Mouse (Mus musculus) heart, postnatal 14 days (tissue): Measurements from ENCODE around the gene Ppt2. TPM values are rescaled to one million over a fixed set of nuclear protein-coding genes. Genes with fewer than 3 reads are reported as not detected.

Experiments used
- DNase-seq, 2 experiments: peaks; one replicate each; pipeline ENCODE4 v3.0.0; 2021 to 2022
- intact Hi-C: fragments of 180-260 bp; cut with DNase I; formaldehyde crosslinking; loops from one replicate; pipeline ENCODE4 v1.15.1; 2025
- total RNA-seq, 2 experiments: library from RNA; stranded (reverse); gene quantifications; 2 replicates each; pipeline ENCODE4 v1.2.3; 2021

Ppt2 gene
- total RNA-seq, 2 experiments from 2014 or later = 42.6 to 43.2 TPM

- intact Hi-C loops = loop anchor here (1.0 kb wide), 1 partner anchor 47 kb away; no protein-coding TSS in a partner anchor
- peak; percentile 73 to 81 for DNase-seq
Measured at GRCm38 (mm10) chr17:34618999-34619398, 9.3 kb downstream of the Ppt2 start.

- intact Hi-C loops = loop anchor here (2.0 kb wide), 1 partner anchor 175 kb away; no protein-coding TSS in a partner anchor
Measured at GRCm38 (mm10) chr17:34615871-34616270, 12.4 kb downstream of the Ppt2 start, which contains the start of gene Egfl8. Gene Egfl8 (minus strand): TSS chr17:34615971.

GRCm38 (mm10) chr17:34613830-34614229 is 14.5 kb downstream of the Ppt2 start:
- intact Hi-C loops = no loop called here
- DNase-seq = no peak

More at GRCm38 (mm10) chr17:34615871-34616270, 12.4 kb downstream of the Ppt2 start, which contains the start of gene Egfl8:
- no peak for DNase-seq

- intact Hi-C loops = no loop called here
- no peak for DNase-seq
Measured at GRCm38 (mm10) chr17:34613054-34613645, 15.2 kb downstream of the Ppt2 start.

- intact Hi-C loops = no loop called here
- no peak for DNase-seq
Measured at GRCm38 (mm10) chr17:34611050-34611449, 17.3 kb downstream of the Ppt2 start.

- no peak for DNase-seq
- intact Hi-C loops = loop anchor here (10.0 kb wide), 1 partner anchor 483 kb away; the partner anchor contains the start of gene Brd2
Measured at GRCm38 (mm10) chr17:34607997-34608396, 20.3 kb downstream of the Ppt2 start.

GRCm38 (mm10) chr17:34606186-34607039 is 21.9 kb downstream of the Ppt2 start:
- intact Hi-C loops = loop anchor here (10.0 kb wide), 1 partner anchor 482 kb away; the partner anchor contains the start of gene Brd2
- DNase-seq = no peak

- DNase-seq = peak; percentile 98
- intact Hi-C loops = loop anchor here (10.0 kb wide), 1 partner anchor 481 kb away; the partner anchor contains the start of gene Brd2
Measured at GRCm38 (mm10) chr17:34605609-34606008, 22.7 kb downstream of the Ppt2 start.

GRCm38 (mm10) chr17:34604511-34605237 is 23.6 kb downstream of the Ppt2 start:
- intact Hi-C loops = loop anchor here (10.0 kb wide), 1 partner anchor 480 kb away; the partner anchor contains the start of gene Brd2

GRCm38 (mm10) chr17:34604061-34604508 is 24.2 kb downstream of the Ppt2 start, which contains the start of gene Agpat1:
Gene Agpat1 (plus strand): TSS chr17:34604262.
- intact Hi-C loops = loop anchor here (10.0 kb wide), 1 partner anchor 479 kb away; the partner anchor contains the start of gene Brd2
- DNase-seq = peak; percentile 96 to 98

More at GRCm38 (mm10) chr17:34604511-34605237, 23.6 kb downstream of the Ppt2 start:
- no peak for DNase-seq

- intact Hi-C loops = loop anchor here (1.0 to 10.0 kb wide), 2 partner anchors 10 to 479 kb away; partner anchors contain the start of gene Brd2
- peak; percentile 96 to 98 for DNase-seq
Measured at GRCm38 (mm10) chr17:34603375-34604060, 24.8 kb downstream of the Ppt2 start, which contains the start of gene Rnf5. Gene Rnf5 (minus strand): TSS chr17:34603690.

GRCm38 (mm10) chr17:34601796-34602195 is 26.5 kb downstream of the Ppt2 start:
- intact Hi-C loops = loop anchor here (10.0 kb wide), 1 partner anchor 477 kb away; the partner anchor contains the start of gene Brd2
- no peak for DNase-seq

- no peak for DNase-seq
- intact Hi-C loops = loop anchor here (10.0 kb wide), 1 partner anchor 475 kb away; the partner anchor contains the start of gene Brd2
Measured at GRCm38 (mm10) chr17:34599891-34600290, 28.4 kb downstream of the Ppt2 start.

GRCm38 (mm10) chr17:34597566-34598095 is 30.7 kb downstream of the Ppt2 start, which contains the start of gene Ager:
Gene Ager (plus strand): TSS chr17:34597862.
- intact Hi-C loops = no loop called here
- no peak for DNase-seq

- intact Hi-C loops = no loop called here
- DNase-seq = no peak
Measured at GRCm38 (mm10) chr17:34596098-34596497, 32.2 kb downstream of the Ppt2 start.

- intact Hi-C loops = loop anchor here (1.0 kb wide), 1 partner anchor 9 kb away; the partner anchor contains the start of gene Rnf5
- peak in 1 of 2 experiments; percentile 32 for DNase-seq
Measured at GRCm38 (mm10) chr17:34593752-34594525, 34.4 kb downstream of the Ppt2 start.

GRCm38 (mm10) chr17:34592581-34593549 is 35.4 kb downstream of the Ppt2 start:
- intact Hi-C loops = loop anchor here (1.0 kb wide), 1 partner anchor 10 kb away; the partner anchor contains the start of gene Rnf5
- DNase-seq = no peak
